Mouse (Mus musculus): ENCODE data around the gene Uncx. TPM values are rescaled to one million over a fixed set of nuclear protein-coding genes. Genes with fewer than 3 reads are reported as not detected.
A peak's percentile ranks its signal among the peaks of the same experiment; 100 is the strongest.

Uncx gene
- polyA plus RNA-seq, 1 experiment from 2014 or later = not detected

- no peak for DNase-seq
- Histone ChIP-seq H3K27ac (ENCODE audit: low read depth) (no peak overlapping the region), H3K4me2 (no peak overlapping the region), H3K9ac (no peak overlapping the region), H3K4me1 (ENCODE audit: insufficient read depth) (no peaks in the 10 kb centered on the region), H3K4me3 (ENCODE audit: low read depth, low read length) (no peak overlapping the region), H3K36me3 (ENCODE audit: insufficient read depth) (no peaks in the 10 kb centered on the region), H3K27me3 (ENCODE audit: insufficient read depth, low read length) (peaks cover 100% of the 10 kb centered on the region), H3K9me3 (ENCODE audit: low read depth, low read length) (no peaks in the 10 kb centered on the region)
- no peak for ATAC-seq (ENCODE audit: insufficient read depth)
- no peak for TF ChIP-seq CTCF (IDR thresholded peaks at IDR 0.05; ENCODE audit: low read depth)
- 4% methylated on average over 5 of the region's 5 CpGs for WGBS
Measured at GRCm38 (mm10) chr5:139542556-139542955, 738 bp upstream of the Uncx start.

- no peak overlapping the region for H3K27ac ChIP-seq (ENCODE audit: low read depth)
- H3K9me3 ChIP-seq (ENCODE audit: low read depth, low read length) = no peaks in the 10 kb centered on the region
- ATAC-seq (ENCODE audit: insufficient read depth) (no peak), DNase-seq (no peak)
- no peaks in the 10 kb centered on the region for H3K36me3 ChIP-seq (ENCODE audit: insufficient read depth)
- peaks cover 98% of the 10 kb centered on the region for H3K27me3 ChIP-seq (ENCODE audit: insufficient read depth, low read length)
- H3K4me2 ChIP-seq = peak overlapping the region; percentile 26; the same call in 1 of the 2 replicates
- no peak overlapping the region for H3K9ac ChIP-seq
- no peaks in the 10 kb centered on the region for H3K4me1 ChIP-seq (ENCODE audit: insufficient read depth)
- peak overlapping the region; percentile 17; the same call in 1 of the 2 replicates for H3K4me3 ChIP-seq (ENCODE audit: low read depth, low read length)
- WGBS = 1% methylated on average over 65 of the region's 71 CpGs
- TF ChIP-seq CTCF (IDR thresholded peaks at IDR 0.05; ENCODE audit: low read depth) = no peak
Measured at GRCm38 (mm10) chr5:139543650-139544270, 466 bp downstream of the Uncx start.

- DNase-seq (no peak), ATAC-seq (ENCODE audit: insufficient read depth) (no peak)
- H3K36me3 ChIP-seq (ENCODE audit: insufficient read depth) = no peaks in the 10 kb centered on the region
- H3K9ac ChIP-seq = no peak overlapping the region
- no peak overlapping the region for H3K27ac ChIP-seq (ENCODE audit: low read depth)
- no peak overlapping the region for H3K4me2 ChIP-seq
- no peak for TF ChIP-seq CTCF (IDR thresholded peaks at IDR 0.05; ENCODE audit: low read depth)
- H3K4me3 ChIP-seq (ENCODE audit: low read depth, low read length) = no peak overlapping the region
- under 1% methylated on average over 54 of the region's 54 CpGs for WGBS
- H3K9me3 ChIP-seq (ENCODE audit: low read depth, low read length) = no peaks in the 10 kb centered on the region
- H3K4me1 ChIP-seq (ENCODE audit: insufficient read depth) = no peaks in the 10 kb centered on the region
- peaks cover 98% of the 10 kb centered on the region for H3K27me3 ChIP-seq (ENCODE audit: insufficient read depth, low read length)
Measured at GRCm38 (mm10) chr5:139544271-139545135, 1.2 kb downstream of the Uncx start.

- Histone ChIP-seq H3K4me1 (ENCODE audit: insufficient read depth) (no peaks in the 10 kb centered on the region), H3K9ac (no peak overlapping the region), H3K27ac (ENCODE audit: low read depth) (no peak overlapping the region), H3K36me3 (ENCODE audit: insufficient read depth) (no peaks in the 10 kb centered on the region), H3K27me3 (ENCODE audit: insufficient read depth, low read length) (peaks cover 98% of the 10 kb centered on the region), H3K4me3 (ENCODE audit: low read depth, low read length) (no peak overlapping the region), H3K4me2 (no peak overlapping the region), H3K9me3 (ENCODE audit: low read depth, low read length) (no peaks in the 10 kb centered on the region)
- TF ChIP-seq CTCF (IDR thresholded peaks at IDR 0.05; ENCODE audit: low read depth) = no peak
- WGBS = 6% methylated on average over 7 of the region's 7 CpGs
- DNase-seq (no peak), ATAC-seq (ENCODE audit: insufficient read depth) (no peak)
Measured at GRCm38 (mm10) chr5:139545221-139545620, 1.9 kb downstream of the Uncx start.

GRCm38 (mm10) chr5:139545673-139546335, 2.5 kb downstream of the Uncx start:
- H3K27ac ChIP-seq (ENCODE audit: low read depth) = no peak overlapping the region
- no peak for TF ChIP-seq CTCF (IDR thresholded peaks at IDR 0.05; ENCODE audit: low read depth)
- DNase-seq = no peak
- H3K9me3 ChIP-seq (ENCODE audit: low read depth, low read length) = no peaks in the 10 kb centered on the region
- no peak overlapping the region for H3K9ac ChIP-seq
- H3K4me3 ChIP-seq (ENCODE audit: low read depth, low read length) = no peak overlapping the region
- peaks cover 98% of the 10 kb centered on the region for H3K27me3 ChIP-seq (ENCODE audit: insufficient read depth, low read length)
- ATAC-seq (ENCODE audit: insufficient read depth) = no peak
- H3K4me2 ChIP-seq = no peak overlapping the region
- 7% methylated on average over 9 of the region's 9 CpGs for WGBS
- H3K36me3 ChIP-seq (ENCODE audit: insufficient read depth) = no peaks in the 10 kb centered on the region
- no peaks in the 10 kb centered on the region for H3K4me1 ChIP-seq (ENCODE audit: insufficient read depth)

GRCm38 (mm10) chr5:139546336-139546770, 3.1 kb downstream of the Uncx start:
- Histone ChIP-seq H3K27me3 (ENCODE audit: insufficient read depth, low read length) (peaks cover 98% of the 10 kb centered on the region), H3K9me3 (ENCODE audit: low read depth, low read length) (no peaks in the 10 kb centered on the region), H3K4me3 (ENCODE audit: low read depth, low read length) (no peak overlapping the region), H3K27ac (ENCODE audit: low read depth) (no peak overlapping the region), H3K9ac (no peak overlapping the region), H3K4me1 (ENCODE audit: insufficient read depth) (no peaks in the 10 kb centered on the region), H3K4me2 (no peak overlapping the region), H3K36me3 (ENCODE audit: insufficient read depth) (no peaks in the 10 kb centered on the region)
- under 1% methylated on average over 26 of the region's 26 CpGs for WGBS
- DNase-seq (no peak), ATAC-seq (ENCODE audit: insufficient read depth) (no peak; the same call in 1 of the 2 replicates)
- no peak for TF ChIP-seq CTCF (IDR thresholded peaks at IDR 0.05; ENCODE audit: low read depth)
